Mouse (Mus musculus): ENCODE measurements around the gene Mtfmt.

GRCm38 (mm10) chr9:65424393-65424792, 11.2 kb upstream of the Mtfmt start:
- TF ChIP-seq CTCF (conservative IDR thresholded peaks at IDR 0.05; ENCODE audit: low read length) (no peak), POU5F1 (IDR thresholded peaks at IDR 0.05; ENCODE audit: borderline replicate concordance, low read length) (no peak), NANOG (IDR thresholded peaks at IDR 0.05; ENCODE audit: borderline replicate concordance, low read length) (no peak)

Measured in E14TG2a.4 (cell line).